Mouse (Mus musculus) heart, adult 11 months (tissue): ENCODE data around the gene Gm48551.

Source experiments
- DNase-seq: peaks from one replicate; pipeline ENCODE4 v3.0.0; 2022

Gm48551 gene

DNA sequence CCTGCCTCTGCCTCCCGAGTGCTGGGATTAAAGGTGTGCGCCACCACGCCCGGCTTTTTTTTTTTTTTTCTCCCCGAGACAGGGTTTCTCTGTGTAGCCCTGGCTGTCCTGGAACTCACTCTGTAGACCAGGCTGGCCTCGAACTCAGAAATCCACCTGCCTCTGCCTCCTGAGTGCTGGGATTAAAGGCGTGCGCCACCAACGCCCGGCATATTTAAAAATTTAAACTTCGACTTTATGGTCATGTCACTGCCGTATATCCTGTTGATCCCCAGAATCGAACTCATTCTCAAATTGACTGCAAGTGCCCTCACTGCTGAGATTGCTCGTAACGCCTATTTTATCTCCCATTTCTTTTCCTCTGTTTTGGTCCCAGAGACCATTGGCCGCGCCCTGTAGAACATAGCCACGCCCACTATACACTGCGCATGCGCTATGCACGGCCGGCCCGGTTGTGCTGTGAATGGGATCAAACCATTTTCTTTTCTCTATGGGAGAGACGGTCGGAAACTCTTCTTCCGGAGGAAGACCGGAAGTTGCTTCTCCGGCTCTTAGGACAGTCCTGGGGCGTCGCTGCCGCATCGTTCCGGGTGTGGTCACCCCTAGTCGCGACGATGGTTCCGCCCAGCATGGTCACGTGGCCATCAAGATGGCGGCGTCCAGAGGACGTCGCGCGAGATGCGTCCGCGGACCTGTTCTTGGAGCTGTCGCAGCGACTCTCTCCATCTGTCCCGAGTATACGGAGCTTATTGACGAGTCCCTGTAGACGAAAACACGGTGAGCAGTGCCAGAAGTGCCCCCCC lies at the start of gene Gm48551, which contains the start of gene Dohh:
Gene Gm48551, plus strand, starts transcription at position 665 of the 803 bp plus-strand sequence.
Gene Dohh, plus strand, starts transcription at position 627 of the 803 bp plus-strand sequence.
- DNase-seq, result peak; percentile 100

- no peak for DNase-seq
These were observed 48.6 kb upstream of the Gm48551 start for GRCm38 (mm10) chr10:81335393-81336340.

GRCm38 (mm10) chr10:81336558-81336957 lies 47.7 kb upstream of the Gm48551 start:
- DNase-seq, result no peak

GRCm38 (mm10) chr10:81340551-81341332 lies 43.5 kb upstream of the Gm48551 start:
- peak; percentile 92 for DNase-seq

- DNase-seq, result peak; percentile 95
These were observed 42.8 kb upstream of the Gm48551 start for GRCm38 (mm10) chr10:81341333-81341949.

DNA sequence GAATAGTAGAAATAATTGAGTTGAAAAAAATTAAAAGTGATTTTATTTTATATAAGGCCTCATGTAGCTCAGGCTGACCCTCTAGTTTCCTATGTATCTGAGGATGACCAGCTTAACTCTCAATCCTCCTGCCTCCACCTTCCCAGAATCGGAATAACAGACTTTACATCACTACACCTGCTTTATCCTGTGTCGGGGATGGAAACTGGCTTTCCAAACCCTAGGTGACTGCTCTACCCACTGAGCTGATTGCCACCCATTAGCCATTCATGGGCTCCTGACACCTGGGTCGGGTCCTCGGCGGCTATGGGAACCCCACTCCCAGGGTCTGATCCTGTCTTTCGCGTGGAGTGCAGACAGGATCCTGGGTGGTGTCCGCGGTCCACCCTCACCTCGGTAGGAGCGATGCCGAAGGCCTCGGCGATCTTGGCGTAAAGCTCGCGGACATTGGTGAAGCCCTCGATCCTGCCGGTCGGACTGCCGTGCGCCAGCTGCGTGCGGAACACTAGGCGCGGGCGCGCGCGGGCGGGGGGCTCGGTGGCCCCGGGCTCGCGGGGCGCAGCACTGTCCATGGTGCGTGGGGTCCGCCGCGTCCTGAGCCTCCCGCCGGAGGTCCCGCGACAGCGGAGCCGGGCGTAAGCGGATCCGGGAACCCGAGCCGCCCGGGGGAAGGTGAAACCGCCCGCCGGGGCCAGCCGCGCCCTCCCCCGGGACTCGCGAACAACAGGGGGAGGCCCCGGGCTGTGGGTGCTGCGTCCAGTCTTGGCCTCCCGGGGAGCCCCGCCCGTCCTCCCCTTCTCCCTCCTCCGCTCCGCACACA lies 41.4 kb upstream of the Gm48551 start, which contains the start of gene Gipc3:
Gene Gipc3, minus strand, starts transcription at position 581 of the 820 bp plus-strand sequence.
- peak; percentile 95 for DNase-seq

GRCm38 (mm10) chr10:81344421-81345161 lies 39.7 kb upstream of the Gm48551 start:
- no peak for DNase-seq

DNA sequence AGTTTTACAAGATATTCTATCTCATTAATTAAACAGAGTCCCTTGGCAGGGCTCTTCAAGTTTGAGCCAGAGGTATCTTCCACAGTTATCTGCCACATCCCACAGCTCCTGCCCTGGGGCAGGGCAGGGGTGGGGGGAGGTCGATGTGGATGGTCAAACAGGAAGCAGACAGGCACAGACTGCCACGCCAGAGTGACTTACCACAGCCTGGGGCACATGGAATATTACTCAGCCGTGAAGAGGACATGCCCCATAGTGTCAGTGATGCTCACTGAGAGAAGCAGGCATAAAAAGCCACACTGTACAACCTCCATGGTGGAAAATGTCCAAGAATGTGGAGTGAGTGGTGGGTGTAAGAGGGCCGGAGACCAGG lies 39.1 kb upstream of the Gm48551 start:
- no peak for DNase-seq

- peak; percentile 95 for DNase-seq
These were observed 37.7 kb upstream of the Gm48551 start for GRCm38 (mm10) chr10:81346453-81347067.

GRCm38 (mm10) chr10:81349146-81349545 lies 35.1 kb upstream of the Gm48551 start:
- DNase-seq, result peak; percentile 97

- DNase-seq, result no peak
These were observed 34.3 kb upstream of the Gm48551 start for GRCm38 (mm10) chr10:81349961-81350350.

- DNase-seq, result peak; percentile 100
These were observed 33.8 kb upstream of the Gm48551 start, which contains the start of gene Hmg20b for GRCm38 (mm10) chr10:81350351-81351063. Gene Hmg20b, minus strand, starts transcription at chr10:81350480.

DNA sequence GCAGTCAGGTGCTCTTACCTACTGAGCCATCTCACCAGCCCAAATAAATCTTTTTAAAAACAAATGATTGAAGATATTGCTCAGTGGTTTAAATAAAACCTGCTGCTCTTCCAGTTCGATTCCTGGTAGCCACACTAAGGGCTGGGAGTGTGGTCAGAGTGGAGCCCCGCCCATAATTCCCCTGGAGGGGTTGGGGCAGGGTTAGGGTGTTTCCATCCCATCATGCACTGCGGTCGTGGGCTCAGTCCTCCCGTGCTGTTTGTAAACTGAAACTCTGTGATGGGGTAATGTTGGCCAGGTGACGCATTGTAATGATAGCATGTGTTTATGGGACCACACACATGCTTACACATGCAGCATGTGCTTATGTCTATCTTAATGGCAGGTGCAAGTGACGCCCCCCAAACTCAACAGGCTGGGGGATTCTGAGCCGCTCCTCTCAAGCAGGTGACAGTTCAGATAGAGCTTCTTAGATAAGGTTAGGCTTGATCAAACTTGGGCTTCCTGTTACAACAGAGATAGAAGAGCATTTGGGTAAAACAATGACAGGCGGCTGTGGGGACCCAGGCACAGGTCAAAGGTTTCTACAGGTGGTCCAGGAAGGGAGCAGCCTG lies 32.5 kb upstream of the Gm48551 start:
- peak; percentile 93 for DNase-seq

DNA sequence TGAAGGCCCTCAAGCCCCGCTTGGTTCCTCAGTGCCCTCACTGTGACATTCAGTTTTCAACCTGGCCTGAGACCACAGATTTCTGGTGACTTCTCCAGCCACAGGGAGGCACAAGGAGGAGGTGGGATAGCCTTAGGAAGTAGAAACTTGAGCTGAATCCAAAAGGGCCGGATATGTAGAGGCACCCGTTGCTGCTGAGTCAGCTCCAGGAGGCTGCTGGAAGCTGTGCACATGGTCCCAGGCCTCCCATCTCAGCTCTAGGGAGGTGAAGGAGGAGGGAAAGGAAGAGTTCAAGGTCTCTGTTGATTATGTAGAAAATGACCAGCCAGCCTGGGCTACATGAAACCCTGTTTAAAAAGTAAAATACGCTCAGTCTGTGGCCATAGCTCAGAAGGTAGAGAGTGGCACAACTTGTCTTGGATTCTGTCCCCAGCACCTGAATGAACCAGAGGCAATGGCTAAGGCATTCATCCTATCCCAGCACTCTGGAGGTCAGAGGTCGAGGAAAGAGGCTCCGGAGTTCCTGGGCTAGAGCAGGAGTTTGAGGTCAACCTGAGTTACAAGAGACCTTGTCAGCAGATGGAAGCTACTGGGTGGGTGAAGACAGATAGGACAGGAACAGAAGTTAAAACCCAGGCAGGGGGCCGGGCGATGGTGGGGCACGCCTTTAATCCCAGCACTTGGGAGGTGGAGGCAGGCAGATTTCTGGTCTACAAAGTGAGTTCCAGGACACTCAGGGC lies 29.4 kb upstream of the Gm48551 start:
- DNase-seq, result peak; percentile 92

DNA sequence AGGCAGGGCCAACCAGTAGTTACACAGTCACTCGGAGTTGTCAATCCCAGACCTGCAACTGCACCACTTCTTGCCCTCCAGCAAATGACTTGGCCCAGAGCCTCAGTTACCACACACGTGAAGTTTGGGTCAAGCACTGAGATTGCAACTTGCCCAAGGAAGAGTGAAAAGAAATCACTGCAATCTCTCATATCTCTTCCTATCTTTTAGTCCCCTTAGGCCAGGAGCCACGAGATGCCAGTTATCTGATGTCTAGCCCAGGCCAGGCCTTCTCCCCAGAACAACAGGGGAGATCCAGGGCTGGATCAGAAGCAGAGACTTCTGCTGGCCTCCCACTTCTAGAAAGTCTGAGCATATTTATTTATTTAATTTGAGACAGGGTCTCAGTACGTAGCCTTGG lies 28.7 kb upstream of the Gm48551 start:
- no peak for DNase-seq

DNA sequence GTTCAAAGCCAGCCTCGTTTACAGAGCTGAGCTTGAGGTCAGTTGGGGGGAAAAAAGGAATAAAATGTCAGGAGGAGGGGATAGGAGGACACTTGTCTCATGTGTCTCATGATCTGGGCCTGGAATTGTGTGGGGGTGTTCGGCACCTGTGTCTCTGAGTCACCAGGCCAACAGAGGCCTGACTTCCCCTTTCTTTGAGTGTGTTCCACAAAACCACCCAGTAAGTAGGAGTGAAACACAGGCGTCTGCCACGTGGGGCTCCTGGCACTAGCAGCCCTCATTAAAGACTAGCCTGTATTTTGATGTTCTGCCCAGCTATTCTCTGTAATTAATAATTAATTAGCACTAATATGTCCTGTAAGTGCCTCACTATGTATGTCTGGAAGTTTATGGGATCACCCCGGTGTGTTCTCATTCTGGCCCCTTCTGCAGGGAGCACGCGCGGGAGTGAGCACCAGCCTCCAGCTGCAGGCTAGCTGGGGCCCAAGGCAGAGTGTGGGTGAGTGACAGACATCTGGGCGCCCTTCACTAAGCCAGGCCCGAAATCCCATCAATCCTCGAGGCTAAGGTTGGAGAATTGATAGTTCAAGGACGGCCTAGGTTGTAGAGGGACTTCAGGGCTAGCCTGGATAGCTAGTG lies 27.8 kb upstream of the Gm48551 start:
- DNase-seq, result peak; percentile 96
